Mouse (Mus musculus) cerebellum, postnatal 4 days (tissue): ENCODE data around the gene Vax2.

ENCODE experiments used
- DNase-seq, 2 experiments: peaks; one replicate each; pipeline ENCODE4 v3.0.0; 2022; ENCODE audit warnings: low spot score in 2 of 2, mixed read lengths in 1 of 2

Vax2 gene

GRCm38 (mm10) chr6:83762344-83762743 is 51.3 kb downstream of the Vax2 start, which contains the start of gene Ankrd53:
Gene Ankrd53, plus strand, starts transcription at chr6:83762644.
- DNase-seq: no peak

GRCm38 (mm10) chr6:83762880-83763431 is 51.9 kb downstream of the Vax2 start:
- DNase-seq: no peak

DNA sequence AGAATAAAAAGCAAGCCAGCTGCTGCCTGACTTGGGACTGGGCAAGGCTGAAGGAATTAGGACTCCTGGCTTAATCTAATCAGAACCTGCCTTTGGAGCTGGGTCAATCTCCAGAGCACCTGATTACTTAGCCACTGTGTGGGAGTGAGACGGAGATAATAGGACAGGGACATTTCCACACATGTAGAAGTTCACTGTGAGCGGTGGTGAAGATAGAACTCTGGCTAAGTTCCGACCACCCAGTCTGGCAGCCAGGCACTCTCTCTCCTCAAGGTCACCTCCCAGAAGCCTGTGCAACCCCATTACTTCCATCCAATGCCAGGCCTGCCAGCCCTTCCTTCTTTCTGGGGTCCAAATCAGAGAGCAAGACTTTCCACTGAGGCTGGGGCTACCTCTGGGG is 55.9 kb downstream of the Vax2 start:
- no peak for DNase-seq

DNA sequence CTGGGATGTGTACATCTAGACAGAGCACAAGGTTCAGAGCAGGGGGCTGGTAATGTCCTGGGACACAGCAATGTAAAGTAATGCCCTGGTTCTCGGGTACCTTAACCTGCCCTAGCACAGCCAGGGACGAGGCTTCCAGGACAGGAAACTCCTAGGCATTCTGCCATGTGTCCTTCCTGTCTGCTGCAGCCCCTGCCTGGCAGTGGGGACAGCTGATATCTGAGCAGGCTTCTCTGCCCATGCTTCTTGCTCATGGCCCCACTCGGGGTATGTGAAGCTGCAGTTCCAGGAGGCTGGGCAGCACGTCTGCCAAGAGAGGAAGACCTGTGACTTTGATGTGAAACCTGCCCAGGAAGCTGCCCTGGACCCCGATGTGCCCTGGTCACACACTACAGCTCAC is 57.4 kb downstream of the Vax2 start:
- DNase-seq: no peak

DNA sequence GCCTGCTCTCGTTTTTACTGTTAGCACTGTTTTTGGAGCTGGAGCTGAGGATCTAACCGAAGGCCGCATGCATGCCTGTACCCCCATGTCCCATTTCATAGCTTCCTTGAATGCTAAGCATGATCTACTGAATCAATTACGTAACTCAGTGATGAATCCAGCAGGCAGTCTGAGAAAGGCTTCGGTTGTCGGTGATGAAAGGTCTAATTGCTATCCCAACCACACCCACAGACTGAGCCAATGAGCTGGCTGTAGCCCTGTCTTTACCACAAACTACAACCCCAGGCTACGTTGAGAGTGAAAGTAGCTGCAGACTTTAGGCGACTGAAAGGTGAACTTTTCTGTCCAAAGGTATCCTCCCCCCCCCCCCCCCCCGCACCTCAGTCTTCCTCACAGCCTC is 63.1 kb downstream of the Vax2 start:
- DNase-seq: no peak

DNA sequence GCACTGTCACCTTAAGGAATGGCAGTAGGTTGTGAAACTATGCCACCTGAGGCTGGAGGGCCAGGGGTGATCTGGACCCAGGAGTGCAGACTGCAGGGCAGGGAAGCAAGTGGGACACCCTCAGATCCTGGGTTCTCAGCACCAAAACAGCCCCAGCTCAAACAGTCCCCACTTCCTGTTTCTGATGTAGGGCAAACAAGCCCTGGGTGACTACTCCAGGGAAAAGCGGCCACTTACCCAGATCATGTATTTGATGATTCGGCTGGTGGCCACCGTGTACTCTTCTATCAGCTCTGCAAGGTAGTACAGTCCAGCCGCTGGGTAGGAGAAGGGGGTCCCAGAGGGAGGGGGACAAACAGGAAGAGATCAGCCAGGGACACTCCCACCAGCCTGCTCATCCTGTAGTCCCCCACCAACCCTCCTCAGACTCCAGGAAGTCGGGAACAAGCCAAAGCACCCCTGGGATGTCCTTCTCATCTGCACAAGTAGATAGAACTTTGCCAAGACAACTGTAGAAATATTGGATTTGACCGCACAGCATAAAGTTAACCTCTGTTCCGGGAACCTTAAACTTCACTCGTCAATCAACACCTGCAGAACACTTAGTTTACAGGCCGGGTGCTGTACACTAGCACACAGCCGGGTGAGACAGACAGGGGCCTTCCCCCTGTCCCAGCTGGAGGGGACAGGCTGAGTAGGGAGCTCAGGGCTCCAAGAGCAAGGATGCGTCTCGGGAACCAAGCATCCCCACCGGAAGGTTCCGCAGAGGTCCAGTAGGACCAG is 63.9 kb downstream of the Vax2 start:
- no peak for DNase-seq

GRCm38 (mm10) chr6:83775638-83776293 is 64.7 kb downstream of the Vax2 start, which contains the start of gene Tex261:
Gene Tex261, minus strand, starts transcription at chr6:83775813.
- peak; percentile 84 to 91 for DNase-seq

DNA sequence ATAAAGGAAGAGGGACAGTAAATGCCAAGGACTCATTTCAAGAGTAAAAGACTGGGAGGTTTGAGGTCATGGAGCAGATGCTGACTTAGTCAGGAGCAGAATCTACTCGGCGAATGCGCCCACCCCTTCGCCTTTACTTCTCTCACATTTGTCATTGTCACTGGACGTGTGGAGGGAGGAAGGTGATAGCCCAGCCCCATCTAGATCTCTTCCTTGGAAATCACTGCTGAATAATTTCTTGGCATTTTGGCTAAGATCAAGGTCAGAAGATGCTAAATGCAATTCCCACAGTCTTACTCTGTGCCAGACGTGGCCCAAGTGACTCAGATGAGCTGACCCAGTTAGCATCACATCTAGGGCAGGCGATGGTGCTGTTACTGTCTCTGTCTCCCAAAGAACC is 67.2 kb downstream of the Vax2 start:
- no peak for DNase-seq

GRCm38 (mm10) chr6:83779026-83779425 is 68.0 kb downstream of the Vax2 start:
- peak in 1 of 2 experiments; percentile 40 for DNase-seq

- DNase-seq: no peak
Measured at GRCm38 (mm10) chr6:83786426-83786825, 75.4 kb downstream of the Vax2 start.
